Mouse (Mus musculus) left cerebral cortex, postnatal 10 days (tissue): ENCODE measurements at regions not wholly inside any gene's neighbourhood (a gene's known extent, or its start where the extent isn't known, plus 50 kb on each side); places are given as distances from the start of the nearest gene placed in this dataset.

ENCODE experiments used
- DNase-seq, 2 experiments: peaks; one replicate each; pipeline ENCODE4 v3.0.0; 2021 to 2022; ENCODE audit warnings: low spot score in 2 of 2, mixed read lengths in 1 of 2; ENCODE audit errors: extremely low spot score in 1 of 2
- intact Hi-C: fragments of 180-260 bp; cut with DNase I; formaldehyde crosslinking; loops from one replicate; pipeline ENCODE4 v1.15.1; 2025

- DNase-seq: peak; percentile 53 to 67
- intact Hi-C loops: loop anchor here (5.0 to 10.0 kb wide), 2 partner anchors 418 to 516 kb away; no protein-coding TSS in a partner anchor
Measured at GRCm38 (mm10) chrX:51913247-51913646, 59.3 kb downstream of the 1700080O16Rik start.

GRCm38 (mm10) chrX:51911566-51911965, 61.0 kb downstream of the 1700080O16Rik start:
- intact Hi-C loops: loop anchor here (5.0 to 10.0 kb wide), 2 partner anchors 417 to 514 kb away; no protein-coding TSS in a partner anchor
- no peak for DNase-seq

GRCm38 (mm10) chrX:51910576-51910975, 62.0 kb downstream of the 1700080O16Rik start:
- intact Hi-C loops: loop anchor here (5.0 to 10.0 kb wide), 2 partner anchors 416 to 513 kb away; no protein-coding TSS in a partner anchor
- no peak for DNase-seq

- intact Hi-C loops: no loop called here
- no peak for DNase-seq
Measured at GRCm38 (mm10) chrX:51898445-51898844, 74.1 kb downstream of the 1700080O16Rik start.

GRCm38 (mm10) chrX:51897059-51897458, 75.5 kb downstream of the 1700080O16Rik start:
- DNase-seq: no peak
- intact Hi-C loops: no loop called here

- intact Hi-C loops: no loop called here
- no peak for DNase-seq
Measured at GRCm38 (mm10) chrX:51895646-51896190, 76.9 kb downstream of the 1700080O16Rik start.

- no peak for DNase-seq
- intact Hi-C loops: no loop called here
Measured at GRCm38 (mm10) chrX:51892716-51893115, 79.9 kb downstream of the 1700080O16Rik start.

GRCm38 (mm10) chrX:51886129-51886528, 85.1 kb upstream of the Usp26 start:
- intact Hi-C loops: no loop called here

More at GRCm38 (mm10) chrX:51886129-51886528, 85.1 kb upstream of the Usp26 start:
- no peak for DNase-seq
